Mouse (Mus musculus) liver, adult (tissue): ENCODE results near the gene Alppl2.

ENCODE experiments used
- GATA4 ChIP-seq: IDR thresholded peaks from 2 replicates; pipeline ENCODE4 v1.6.1; 2014; ENCODE audit warnings: mild to moderate bottlenecking, low read length; ENCODE audit not compliant: insufficient replicate concordance

Gene Alppl2

DNA sequence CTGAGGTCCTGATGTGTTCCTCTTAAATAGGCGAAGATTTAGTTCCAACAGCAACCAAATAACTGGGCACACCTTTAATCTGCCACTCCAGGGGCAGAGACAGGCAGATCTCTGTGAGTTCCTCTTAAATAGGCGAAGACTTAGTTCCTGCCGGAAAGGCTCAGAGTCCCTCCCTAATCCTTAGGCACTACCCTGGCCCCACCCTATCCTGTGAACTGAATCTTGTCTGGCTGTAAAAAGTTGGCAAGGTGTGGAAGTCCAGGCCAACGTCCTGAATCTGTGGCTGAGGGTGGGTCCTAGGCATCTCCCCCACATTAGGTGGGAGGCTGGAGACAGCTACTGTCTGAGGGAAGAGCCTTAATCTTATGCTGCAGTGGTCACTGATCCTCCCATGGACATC lies at the start of gene Alppl2:
Gene Alppl2, minus strand, starts transcription at position 101 of the 400 bp plus-strand sequence.
- TF ChIP-seq GATA4, result no peak

DNA sequence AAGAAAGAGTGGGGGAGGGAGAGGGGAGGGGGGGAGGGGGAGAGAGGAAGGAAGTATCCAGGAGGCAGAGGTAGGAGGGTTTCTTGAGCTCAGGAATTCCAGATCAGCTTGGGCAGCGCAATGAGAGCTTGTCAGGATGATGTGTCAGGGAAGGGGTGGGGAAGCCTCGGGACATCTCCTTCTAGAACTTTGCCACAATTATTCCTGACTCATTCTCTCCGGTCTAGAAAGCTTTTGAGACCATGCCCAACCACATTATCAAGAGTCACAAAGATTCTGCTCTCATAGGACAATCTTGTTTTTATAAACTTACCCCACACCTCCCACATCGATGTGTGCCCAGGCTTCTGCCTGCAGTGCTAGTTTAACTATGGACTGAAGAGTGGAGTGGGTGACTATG lies 42.1 kb upstream of the Alppl2 start:
- TF ChIP-seq GATA4, result no peak

DNA sequence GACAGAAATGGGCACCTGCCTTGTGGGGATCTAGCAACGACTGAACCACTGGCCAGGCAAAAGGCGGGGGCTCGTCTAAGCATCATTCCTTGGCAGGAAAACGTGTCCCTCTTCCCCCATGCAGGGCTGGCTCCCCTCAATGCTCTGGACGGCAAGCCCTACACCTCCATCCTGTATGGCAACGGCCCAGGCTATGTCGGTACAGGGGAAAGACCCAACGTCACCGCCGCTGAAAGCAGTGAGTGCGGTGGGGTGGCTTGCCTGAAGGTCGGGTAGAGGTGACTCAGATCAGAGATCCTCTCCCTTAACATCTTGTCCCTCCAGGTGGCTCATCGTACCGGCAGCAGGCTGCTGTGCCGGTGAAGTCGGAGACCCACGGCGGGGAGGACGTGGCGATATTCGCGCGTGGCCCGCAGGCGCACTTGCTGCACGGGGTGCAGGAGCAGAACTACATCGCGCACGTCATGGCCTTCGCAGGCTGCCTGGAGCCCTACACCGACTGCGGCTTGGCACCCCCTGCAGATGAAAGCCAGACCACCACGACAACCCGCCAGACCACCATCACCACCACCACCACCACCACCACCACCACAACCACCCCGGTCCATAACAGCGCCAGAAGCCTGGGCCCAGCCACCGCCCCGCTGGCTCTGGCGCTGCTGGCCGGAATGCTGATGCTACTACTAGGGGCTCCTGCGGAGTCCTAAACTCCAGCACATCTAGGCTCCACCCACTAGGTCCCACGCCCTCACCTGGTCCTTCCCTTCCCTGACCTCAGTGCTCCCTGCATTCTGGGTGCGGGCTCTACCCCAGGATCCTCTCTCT lies 37.7 kb upstream of the Alppl2 start:
- no peak for TF ChIP-seq GATA4

DNA sequence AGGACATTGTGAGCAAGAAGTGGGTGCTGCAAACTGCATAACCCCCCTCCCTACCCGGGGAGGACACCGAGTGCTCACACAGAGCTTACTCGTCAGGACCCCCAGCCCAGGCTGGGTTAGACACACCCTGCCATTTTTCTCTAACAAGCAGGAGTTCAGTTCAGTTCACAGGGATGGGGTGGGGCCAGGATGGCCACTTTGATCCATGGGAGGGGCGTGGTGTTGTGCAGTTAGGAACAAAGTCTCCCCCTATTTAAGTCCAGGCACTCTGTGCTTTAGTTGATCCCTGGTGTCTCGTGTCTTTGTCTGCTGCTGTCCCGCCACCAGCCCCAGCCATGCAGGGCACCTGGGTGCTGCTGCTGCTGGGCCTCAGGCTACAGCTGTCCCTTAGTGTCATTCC lies 34.9 kb upstream of the Alppl2 start, which contains the start of gene Akp3:
Gene Akp3, plus strand, starts transcription at position 301 of the 400 bp plus-strand sequence.
- TF ChIP-seq GATA4, result no peak

DNA sequence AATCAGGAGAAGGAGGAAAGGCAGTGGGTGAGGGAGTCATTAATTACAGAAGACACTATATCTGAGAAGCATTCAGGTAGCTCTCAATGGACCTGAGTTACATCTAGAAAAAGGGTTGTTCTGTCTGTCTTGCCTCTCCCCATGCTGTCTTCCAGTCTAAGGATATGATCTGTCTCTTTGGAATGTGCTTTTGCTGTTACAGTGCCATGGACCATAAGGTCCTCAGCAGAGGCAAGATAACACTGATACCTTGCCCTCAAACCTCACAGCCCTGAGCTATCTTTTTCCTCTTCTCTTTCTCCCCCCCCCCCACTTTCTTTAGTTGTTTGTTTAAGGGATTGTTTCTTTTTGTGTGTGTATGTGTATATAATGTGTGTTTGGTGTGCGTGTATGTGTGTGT lies 25.1 kb upstream of the Alppl2 start:
- no peak for TF ChIP-seq GATA4

DNA sequence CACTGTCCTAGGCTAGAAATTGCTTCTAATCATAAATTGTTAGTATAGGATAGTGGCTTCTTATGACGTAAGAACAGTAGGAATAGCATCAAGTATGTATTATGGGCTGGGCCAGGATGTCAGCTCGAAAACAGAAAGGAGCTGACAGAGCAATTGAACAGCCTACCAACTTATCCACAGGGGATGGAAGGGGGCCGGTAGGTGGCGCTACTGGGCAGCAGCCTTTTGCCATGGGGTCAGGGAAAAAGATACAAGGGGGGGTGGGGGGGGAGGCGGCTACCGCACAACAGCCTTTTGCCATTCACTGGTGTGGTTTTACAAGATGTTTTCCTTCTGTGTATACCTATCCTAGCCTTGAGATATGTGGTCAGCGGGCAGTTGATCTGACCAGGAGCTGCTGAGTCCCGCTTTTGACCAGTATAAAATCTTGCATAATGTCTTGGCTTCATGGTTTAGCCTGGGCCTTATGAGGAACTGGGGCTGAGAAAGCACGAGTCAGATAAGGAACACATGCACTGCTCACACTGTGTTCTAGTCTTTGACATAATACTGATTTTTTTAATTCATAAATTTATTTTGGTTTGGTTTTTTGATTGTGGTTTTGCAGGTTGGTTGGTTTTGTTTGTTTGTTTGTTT lies 22.1 kb upstream of the Alppl2 start:
- no peak for TF ChIP-seq GATA4

DNA sequence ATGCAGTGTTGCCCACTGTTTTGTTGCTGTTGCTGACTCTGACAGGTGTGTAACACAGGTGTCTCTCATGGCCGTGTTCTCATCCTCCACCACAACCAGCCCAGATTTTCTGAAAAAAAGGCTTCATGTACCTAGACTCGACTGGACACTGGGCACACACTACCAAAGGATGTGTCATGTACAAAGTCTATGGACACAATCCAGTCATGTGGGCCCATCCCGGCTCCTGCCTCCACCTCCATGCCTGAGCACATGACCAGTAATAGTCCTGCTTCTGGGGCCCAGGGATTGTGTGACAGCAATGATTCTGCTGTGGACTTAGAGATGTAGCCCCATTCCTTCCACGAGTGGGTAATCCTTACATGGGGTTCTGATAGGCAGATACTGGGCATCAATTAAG lies 18.8 kb upstream of the Alppl2 start:
- no peak for TF ChIP-seq GATA4

DNA sequence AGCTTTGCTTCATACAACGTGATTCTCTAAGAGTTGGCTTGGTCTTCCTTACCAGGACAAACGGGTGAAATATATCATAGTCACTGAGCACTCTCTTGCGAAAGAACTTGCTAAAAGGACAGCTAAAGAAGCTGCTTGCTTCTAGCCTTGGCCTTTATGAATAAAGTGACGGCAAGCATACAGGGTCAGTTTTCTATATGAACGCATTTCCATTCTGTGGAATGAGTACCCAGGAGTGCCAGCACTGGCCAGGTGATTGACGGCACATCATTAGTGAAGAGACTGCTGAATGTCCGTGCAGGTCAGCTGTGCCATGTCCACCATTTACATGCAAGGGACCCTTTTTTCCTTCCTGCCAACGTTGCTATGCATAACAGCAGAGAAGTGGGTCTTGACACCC lies 16.8 kb upstream of the Alppl2 start:
- TF ChIP-seq GATA4, result no peak

DNA sequence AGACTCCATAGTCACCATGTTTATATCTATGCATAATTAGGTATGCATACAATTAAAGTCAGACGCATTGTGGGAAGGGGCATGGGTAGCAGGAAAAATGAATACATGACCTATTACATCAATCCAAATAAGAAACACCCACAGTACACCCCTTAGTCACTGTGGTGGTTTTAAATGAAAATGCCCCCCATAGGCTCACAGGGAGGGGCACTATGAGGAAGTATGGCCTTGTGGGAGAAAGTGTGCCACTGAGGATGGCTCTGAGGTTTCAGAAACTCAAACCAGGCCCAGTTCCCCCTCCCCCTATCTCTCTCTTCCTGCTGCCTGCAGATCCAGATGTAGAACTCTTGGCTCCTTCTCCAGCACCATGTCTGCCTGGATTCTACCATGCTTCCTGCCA lies 14.2 kb upstream of the Alppl2 start:
- no peak for TF ChIP-seq GATA4

DNA sequence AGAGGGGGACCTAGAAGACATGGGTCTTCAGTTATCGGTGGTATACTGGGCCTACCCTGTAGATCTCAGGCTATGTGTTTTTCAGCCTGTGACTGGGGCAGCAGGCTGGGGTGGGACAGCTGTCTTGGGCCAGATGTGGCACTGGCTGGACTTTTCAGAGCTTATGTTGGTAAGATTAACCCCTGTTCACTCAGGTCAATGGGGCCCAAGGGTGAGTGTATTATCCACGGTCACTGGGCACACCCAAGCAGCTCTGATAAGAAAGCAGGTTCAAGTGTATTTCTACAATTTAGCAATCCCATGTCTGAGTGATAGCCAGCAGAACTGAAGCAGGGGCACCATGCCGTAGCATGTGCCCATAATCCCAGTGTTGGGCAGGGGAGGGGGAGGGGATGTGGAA lies 12.4 kb upstream of the Alppl2 start:
- no peak for TF ChIP-seq GATA4

DNA sequence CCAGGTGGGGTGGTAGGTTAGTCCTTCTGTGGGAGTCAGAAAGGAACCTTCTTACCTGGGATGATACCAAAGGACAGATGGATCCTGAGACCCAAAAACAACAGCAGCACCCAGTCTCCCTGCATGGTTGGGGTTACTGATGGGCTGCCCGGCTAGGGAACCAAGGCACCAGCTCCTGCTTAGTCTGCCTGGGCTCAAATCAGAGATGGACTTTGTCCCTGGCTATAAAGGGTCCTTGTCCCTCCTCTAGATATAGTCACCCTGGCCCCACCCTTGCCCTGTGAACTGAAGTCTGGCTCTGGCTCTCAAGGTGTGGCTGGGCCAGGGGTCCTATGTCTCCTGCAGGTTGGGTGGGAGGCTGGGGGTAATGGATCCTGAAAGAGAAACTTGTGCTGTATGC lies 11.7 kb upstream of the Alppl2 start, which contains the start of gene Alpi:
Gene Alpi, minus strand, starts transcription at position 196 of the 400 bp plus-strand sequence.
- TF ChIP-seq GATA4, result no peak

DNA sequence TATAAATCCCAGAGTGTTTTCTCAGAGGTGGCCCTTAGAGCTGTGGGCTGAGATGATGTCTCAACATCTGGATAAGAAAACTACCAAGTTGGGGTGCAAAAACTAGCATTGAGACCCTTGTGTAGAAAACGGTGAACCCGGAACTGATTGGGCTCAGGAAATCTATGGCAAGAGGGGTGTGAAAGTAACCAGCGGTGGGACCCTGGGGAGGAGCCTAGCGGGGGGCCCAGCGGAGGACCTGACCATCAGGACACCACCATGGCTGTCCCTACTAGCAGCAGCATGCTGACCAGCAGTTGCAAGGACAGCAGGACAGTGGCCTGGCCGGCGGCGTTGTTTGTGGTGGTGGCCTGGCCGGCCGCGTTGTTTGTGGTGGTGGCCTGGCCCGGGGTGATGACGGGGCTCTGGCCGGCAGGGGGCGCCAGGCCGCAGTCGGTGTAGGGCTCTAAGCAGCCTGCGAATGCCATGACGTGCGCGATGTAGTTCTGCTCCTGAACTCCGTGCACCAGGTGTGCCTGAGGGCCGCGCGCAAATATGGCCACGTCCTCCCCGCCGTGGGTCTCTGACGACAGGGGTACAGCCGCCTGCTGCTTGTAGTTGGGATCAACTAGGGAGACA lies 8.7 kb upstream of the Alppl2 start:
- no peak for TF ChIP-seq GATA4

DNA sequence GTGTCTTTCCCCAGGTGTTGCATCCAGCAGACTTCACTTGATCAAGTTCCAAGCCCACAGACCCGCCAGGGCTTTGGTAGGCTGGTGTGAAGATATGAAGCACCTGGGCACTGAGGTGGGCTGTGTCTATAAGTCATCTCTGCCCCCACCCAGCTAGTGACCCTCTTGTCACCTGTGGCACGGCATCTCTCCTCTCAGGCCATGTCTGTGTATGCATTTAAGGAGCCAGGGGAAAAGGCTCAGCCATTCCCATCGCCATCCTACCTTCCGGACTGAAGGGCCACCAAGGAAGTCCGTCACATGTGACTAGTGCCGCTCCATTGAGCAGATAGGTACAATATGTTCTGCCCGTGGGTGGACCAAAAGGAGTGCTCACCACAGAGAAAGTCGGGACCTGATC lies 5.9 kb upstream of the Alppl2 start:
- TF ChIP-seq GATA4, result no peak

DNA sequence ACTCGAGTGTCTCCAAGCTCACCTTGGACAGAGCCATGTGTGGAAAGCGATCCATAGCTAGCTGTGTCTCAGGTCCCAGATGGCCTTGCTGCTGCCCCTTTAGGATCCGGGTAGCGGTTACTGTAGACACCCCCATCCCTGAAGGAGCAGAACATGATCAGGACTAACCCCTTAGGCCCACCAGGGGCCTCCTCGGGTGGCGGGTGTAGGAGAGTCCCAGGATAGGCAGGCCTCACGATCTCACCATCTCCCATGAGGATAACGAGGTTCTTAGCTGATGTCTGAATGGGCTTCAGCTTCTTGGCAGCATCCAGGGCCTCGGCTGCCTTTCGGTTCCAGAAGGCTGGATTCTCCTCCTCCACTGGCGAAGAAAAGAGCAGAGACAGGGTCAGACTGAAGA lies 477 bp downstream of the Alppl2 start:
- TF ChIP-seq GATA4, result no peak

DNA sequence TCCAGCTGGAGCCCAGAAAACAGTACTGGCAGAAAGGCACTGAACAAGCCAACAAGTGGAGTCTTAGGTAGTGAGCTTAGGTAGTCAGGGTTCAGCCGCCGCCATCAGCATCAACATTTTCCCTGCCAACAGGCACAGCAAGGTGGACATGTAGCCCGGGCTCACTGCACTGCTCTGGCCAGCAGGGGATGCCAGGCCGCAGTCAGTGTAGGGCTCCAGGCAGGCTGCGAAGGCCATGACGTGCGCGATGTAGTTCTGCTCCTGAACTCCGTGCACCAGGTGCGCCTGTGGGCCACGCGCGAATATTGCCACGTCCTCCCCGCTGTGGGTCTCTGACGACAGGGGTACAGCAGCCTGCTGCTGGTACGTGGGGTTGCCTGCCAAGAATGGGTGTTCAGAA lies 2.8 kb downstream of the Alppl2 start:
- TF ChIP-seq GATA4, result no peak

DNA sequence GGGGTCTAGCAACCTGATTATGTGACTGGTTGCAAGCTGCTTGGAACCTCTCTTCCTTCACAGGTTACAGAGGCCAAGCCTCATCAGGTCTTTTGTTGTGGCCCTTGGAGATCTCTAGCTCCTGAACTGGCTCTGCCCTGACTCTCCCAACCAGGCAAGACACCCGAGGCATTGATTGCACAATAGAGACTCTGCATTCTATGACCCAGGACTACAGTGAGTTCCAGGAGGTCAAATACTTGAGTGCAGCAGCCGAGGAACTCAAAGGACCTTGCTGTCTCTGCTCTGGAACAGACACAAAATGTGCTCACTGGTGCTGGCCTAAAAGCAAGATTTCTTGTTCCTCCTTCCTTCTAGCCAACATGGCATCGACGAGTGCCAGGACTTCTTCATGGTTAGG lies 3.5 kb downstream of the Alppl2 start:
- TF ChIP-seq GATA4, result no peak
